Mouse (Mus musculus): ENCODE measurements around the gene Olfr767. TPM values are rescaled to one million over a fixed set of nuclear protein-coding genes. Genes with fewer than 3 reads are reported as not detected.
"Not testable (repeated sequence)": the region's sequence is repeated elsewhere in the genome, so short reads cannot be mapped to it uniquely, and the experiment has no call there.

The Olfr767 gene
- polyA plus RNA-seq (2015; fragmentation: Nextera tagmentation; extraction: Ambion mirVana), result not detected in 2 replicates

GRCm38 (mm10) chr10:129082810-129083209, at the start of gene Olfr767:
Gene Olfr767, minus strand, starts transcription at chr10:129082910.
- not testable (repeated sequence) for H3K27ac ChIP-seq (replicated peaks); H3K27me3 ChIP-seq (ENCODE audit: control insufficient read depth, insufficient read depth, low read length); ATAC-seq (ENCODE audit: low FRiP score, low TSS enrichment); H3K4me1 ChIP-seq (replicated peaks; ENCODE audit: control insufficient read depth, insufficient read depth); H3K4me2 ChIP-seq (replicated peaks; ENCODE audit: low read depth); H3K9me3 ChIP-seq (ENCODE audit: control insufficient read depth, low read length); DNase-seq (ENCODE audit: low spot score); H3K4me3 ChIP-seq (ENCODE audit: low read depth, low read length); H3K36me3 ChIP-seq (ENCODE audit: control insufficient read depth, insufficient read depth, low read length); H3K9ac ChIP-seq (ENCODE audit: low read length)

DNA sequence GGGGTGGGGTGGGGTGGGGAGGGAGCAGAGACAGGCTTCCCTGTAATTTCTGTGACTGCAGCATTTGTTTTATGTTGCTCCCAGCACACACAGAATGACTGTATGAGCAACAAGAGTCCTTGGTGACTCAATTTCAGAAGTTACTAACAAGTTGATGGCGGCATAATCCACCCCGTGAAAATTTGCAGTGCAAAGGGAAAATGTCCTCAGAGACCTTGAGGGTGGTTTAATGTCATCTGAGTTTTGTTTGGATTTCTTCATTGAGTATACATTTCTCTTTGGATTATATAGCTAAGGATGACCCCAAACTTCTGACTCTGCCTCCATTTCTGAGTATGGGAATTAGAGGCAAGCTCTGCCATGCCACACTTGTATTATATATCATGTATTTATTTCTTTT, 35.1 kb upstream of the Olfr767 start, which contains the start of gene Olfr769:
Gene Olfr769 (minus strand): TSS at position 101 of the 400 bp plus-strand sequence.
- Histone ChIP-seq H3K9me3 (ENCODE audit: control insufficient read depth, low read length) (no peaks in the 10 kb centered on the region), H3K4me2 (replicated peaks; ENCODE audit: low read depth) (no peak within 1 kb of the TSS), H3K27me3 (ENCODE audit: control insufficient read depth, insufficient read depth, low read length) (no peaks in the 10 kb centered on the region), H3K4me3 (ENCODE audit: low read depth, low read length) (no peak within 1 kb of the TSS), H3K4me1 (replicated peaks; ENCODE audit: control insufficient read depth, insufficient read depth) (no peaks in the 10 kb centered on the region), H3K36me3 (ENCODE audit: control insufficient read depth, insufficient read depth, low read length) (no peaks in the 10 kb centered on the region), H3K27ac (replicated peaks) (no peak within 1 kb of the TSS), H3K9ac (ENCODE audit: low read length) (no peak within 1 kb of the TSS)
- TF ChIP-seq CTCF (IDR thresholded peaks at IDR 0.05; ENCODE audit: low read depth), result no peak
- TF ChIP-seq EP300 (optimal IDR thresholded peaks at IDR 0.05), result no peak
- 57% methylated on average over 2 of the region's 2 CpGs for WGBS
- DNase-seq (ENCODE audit: low spot score) (no peak), ATAC-seq (ENCODE audit: low FRiP score, low TSS enrichment) (no peak)

DNA sequence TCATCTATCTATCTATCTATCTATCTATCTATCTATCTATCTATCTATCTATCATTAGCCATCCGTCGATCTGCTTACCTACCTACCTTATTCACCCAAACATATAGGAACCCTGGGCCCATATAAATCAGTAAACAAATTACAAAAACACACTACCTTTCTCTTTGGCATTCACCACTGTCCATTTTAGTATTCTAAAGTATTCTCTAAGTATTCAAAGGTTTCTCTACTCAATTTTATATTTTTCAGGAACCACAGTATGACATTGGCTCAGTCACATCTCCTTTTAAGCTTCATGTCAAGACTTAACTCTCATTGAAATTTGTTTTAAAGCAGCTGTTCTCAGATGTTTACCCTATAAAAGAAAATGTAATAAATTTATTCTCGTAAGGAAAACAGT, 32.4 kb upstream of the Olfr767 start:
- no peak overlapping the region for H3K27ac ChIP-seq (replicated peaks)
- 90% methylated on average over 3 of the region's 3 CpGs for WGBS
- ATAC-seq (ENCODE audit: low FRiP score, low TSS enrichment) (no peak), DNase-seq (ENCODE audit: low spot score) (no peak)
- no peak overlapping the region for H3K9ac ChIP-seq (ENCODE audit: low read length)
- no peak overlapping the region for H3K4me3 ChIP-seq (ENCODE audit: low read depth, low read length)
- no peaks in the 10 kb centered on the region for H3K27me3 ChIP-seq (ENCODE audit: control insufficient read depth, insufficient read depth, low read length)
- H3K9me3 ChIP-seq (ENCODE audit: control insufficient read depth, low read length), result no peaks in the 10 kb centered on the region
- no peak overlapping the region for H3K4me2 ChIP-seq (replicated peaks; ENCODE audit: low read depth)
- no peaks in the 10 kb centered on the region for H3K36me3 ChIP-seq (ENCODE audit: control insufficient read depth, insufficient read depth, low read length)
- H3K4me1 ChIP-seq (replicated peaks; ENCODE audit: control insufficient read depth, insufficient read depth), result no peaks in the 10 kb centered on the region
- no peak for TF ChIP-seq EP300 (optimal IDR thresholded peaks at IDR 0.05)

DNA sequence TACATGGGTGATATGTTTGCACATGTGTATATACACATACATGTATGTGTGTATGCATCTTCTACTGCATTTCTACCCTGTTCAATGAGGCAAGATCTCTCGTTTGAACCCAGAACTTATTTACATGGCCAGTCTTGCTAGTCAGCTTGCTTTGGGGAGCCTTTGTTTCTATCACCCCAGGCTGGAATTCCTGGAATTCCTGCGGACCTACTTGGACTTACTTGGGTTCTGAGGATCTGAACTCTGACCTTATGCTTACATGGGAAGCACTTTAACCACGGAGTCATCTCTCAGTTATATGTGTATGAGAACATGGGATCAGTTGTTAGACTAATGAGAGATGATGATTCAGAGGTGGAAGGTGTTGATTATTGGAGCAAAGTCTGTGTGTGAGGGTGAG, 18.5 kb upstream of the Olfr767 start:
- Histone ChIP-seq H3K4me1 (replicated peaks; ENCODE audit: control insufficient read depth, insufficient read depth) (no peaks in the 10 kb centered on the region), H3K4me2 (replicated peaks; ENCODE audit: low read depth) (no peak overlapping the region), H3K9me3 (ENCODE audit: control insufficient read depth, low read length) (no peaks in the 10 kb centered on the region), H3K27me3 (ENCODE audit: control insufficient read depth, insufficient read depth, low read length) (no peaks in the 10 kb centered on the region), H3K36me3 (ENCODE audit: control insufficient read depth, insufficient read depth, low read length) (no peaks in the 10 kb centered on the region), H3K27ac (replicated peaks) (no peak overlapping the region), H3K9ac (ENCODE audit: low read length) (no peak overlapping the region), H3K4me3 (ENCODE audit: low read depth, low read length) (no peak overlapping the region)
- 23% methylated on average over 3 of the region's 3 CpGs for WGBS
- no peak for ATAC-seq (ENCODE audit: low FRiP score, low TSS enrichment)
- TF ChIP-seq CTCF (IDR thresholded peaks at IDR 0.05; ENCODE audit: low read depth) (no peak), EP300 (optimal IDR thresholded peaks at IDR 0.05) (no peak)
- DNase-seq (ENCODE audit: low spot score), result no peak

- TF ChIP-seq EP300 (optimal IDR thresholded peaks at IDR 0.05) (no peak), CTCF (IDR thresholded peaks at IDR 0.05; ENCODE audit: low read depth) (no peak)
- H3K27me3 ChIP-seq (ENCODE audit: control insufficient read depth, insufficient read depth, low read length), result no peaks in the 10 kb centered on the region
- no peak within 1 kb of the TSS for H3K4me2 ChIP-seq (replicated peaks; ENCODE audit: low read depth)
- WGBS, result 75% methylated on average over 1 of the region's 1 CpGs
- ATAC-seq (ENCODE audit: low FRiP score, low TSS enrichment) (no peak), DNase-seq (ENCODE audit: low spot score) (no peak)
- H3K9me3 ChIP-seq (ENCODE audit: control insufficient read depth, low read length), result no peaks in the 10 kb centered on the region
- no peaks in the 10 kb centered on the region for H3K4me1 ChIP-seq (replicated peaks; ENCODE audit: control insufficient read depth, insufficient read depth)
- H3K36me3 ChIP-seq (ENCODE audit: control insufficient read depth, insufficient read depth, low read length), result no peaks in the 10 kb centered on the region
- H3K4me3 ChIP-seq (ENCODE audit: low read depth, low read length), result no peak within 1 kb of the TSS
- no peak within 1 kb of the TSS for H3K27ac ChIP-seq (replicated peaks)
- H3K9ac ChIP-seq (ENCODE audit: low read length), result no peak within 1 kb of the TSS
Measured at GRCm38 (mm10) chr10:129099275-129099674, 16.6 kb upstream of the Olfr767 start, which contains the start of gene Olfr768. Gene Olfr768, minus strand, starts transcription at chr10:129099375.

DNA sequence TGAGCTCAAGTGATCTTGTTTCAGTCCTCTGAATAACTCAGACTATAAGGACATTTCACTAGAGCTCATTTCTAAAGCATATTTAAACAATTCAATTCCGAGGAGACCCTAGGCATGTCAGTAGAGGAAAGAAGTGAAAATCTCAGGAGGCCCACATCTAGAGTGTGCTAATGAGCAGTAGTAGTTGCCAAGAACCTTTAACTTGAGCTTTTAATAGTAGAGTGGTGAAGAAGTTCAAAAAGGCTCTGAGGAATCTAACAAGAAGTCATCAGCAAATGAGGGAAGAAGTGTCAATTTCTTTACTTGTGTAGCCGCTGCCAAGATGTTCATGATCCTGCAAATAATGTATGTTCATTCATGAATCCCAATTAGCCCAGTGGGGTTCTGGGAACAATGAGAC, 13.8 kb downstream of the Olfr767 start, which contains the start of gene Olfr766-ps1:
Gene Olfr766-ps1 (minus strand): TSS at position 101 of the 400 bp plus-strand sequence.
- Histone ChIP-seq H3K27me3 (ENCODE audit: control insufficient read depth, insufficient read depth, low read length) (no peaks in the 10 kb centered on the region), H3K9me3 (ENCODE audit: control insufficient read depth, low read length) (no peaks in the 10 kb centered on the region), H3K4me3 (ENCODE audit: low read depth, low read length) (no peak within 1 kb of the TSS), H3K9ac (ENCODE audit: low read length) (no peak within 1 kb of the TSS), H3K4me1 (replicated peaks; ENCODE audit: control insufficient read depth, insufficient read depth) (no peaks in the 10 kb centered on the region), H3K36me3 (ENCODE audit: control insufficient read depth, insufficient read depth, low read length) (no peaks in the 10 kb centered on the region), H3K4me2 (replicated peaks; ENCODE audit: low read depth) (no peak within 1 kb of the TSS), H3K27ac (replicated peaks) (no peak within 1 kb of the TSS)
- WGBS, result 80% methylated on average over 2 of the region's 2 CpGs
- ATAC-seq (ENCODE audit: low FRiP score, low TSS enrichment) (no peak), DNase-seq (ENCODE audit: low spot score) (no peak)
- no peak for TF ChIP-seq EP300 (optimal IDR thresholded peaks at IDR 0.05)
- TF ChIP-seq CTCF (IDR thresholded peaks at IDR 0.05; ENCODE audit: low read depth), result no peak

GRCm38 (mm10) chr10:129049898-129050297, 32.8 kb downstream of the Olfr767 start, which contains the start of gene Olfr765:
Gene Olfr765, minus strand, starts transcription at chr10:129049998.
- H3K9ac ChIP-seq (ENCODE audit: low read length); H3K27me3 ChIP-seq (ENCODE audit: control insufficient read depth, insufficient read depth, low read length); H3K4me1 ChIP-seq (replicated peaks; ENCODE audit: control insufficient read depth, insufficient read depth); H3K4me2 ChIP-seq (replicated peaks; ENCODE audit: low read depth); DNase-seq (ENCODE audit: low spot score); H3K9me3 ChIP-seq (ENCODE audit: control insufficient read depth, low read length); ATAC-seq (ENCODE audit: low FRiP score, low TSS enrichment); H3K36me3 ChIP-seq (ENCODE audit: control insufficient read depth, insufficient read depth, low read length); H3K4me3 ChIP-seq (ENCODE audit: low read depth, low read length); H3K27ac ChIP-seq (replicated peaks): not testable (repeated sequence)

Data from stomach, postnatal 0 days (tissue).